Mouse (Mus musculus) bone marrow, adult 2 months (tissue): Measurements from ENCODE around the gene Cpt1a.

Experiments used
- CTCF ChIP-seq: fragments of 200-500 bp; IDR thresholded peaks from 2 replicates; pipeline ENCODE4 v1.5.1; 2011; ENCODE audit warnings: low read length, control low read depth; ENCODE audit not compliant: control insufficient read depth, insufficient read depth
- POLR2A ChIP-seq: fragments of 200-500 bp; IDR thresholded peaks from 2 replicates; pipeline ENCODE4 v1.6.1; 2011; ENCODE audit warnings: low read depth, mild to moderate bottlenecking, control low read depth, low read length, borderline replicate concordance; ENCODE audit not compliant: control insufficient read depth

- TF ChIP-seq CTCF, result no peak
- TF ChIP-seq POLR2A, result no peak
Observed at GRCm38 (mm10) chr19:3394216-3394615, 72.1 kb downstream of the Cpt1a start.
